Mouse (Mus musculus) bone marrow macrophage, adult 2 months (primary cell): ENCODE results near the gene Cpm. TPM values are rescaled to one million over a fixed set of nuclear protein-coding genes. Genes with fewer than 3 reads are reported as not detected.
"Not testable (repeated sequence)": the region's sequence is repeated elsewhere in the genome, so short reads cannot be mapped to it uniquely, and the experiment has no call there.

Experiments used
- H3K27ac ChIP-seq: 2 replicates; pipeline ENCODE4 v1.5.1; 2012; ENCODE audit warnings: low read depth, low read length; ENCODE audit not compliant: insufficient read depth
- H3K4me1 ChIP-seq: 2 replicates; pipeline ENCODE4 v1.6.1; 2012; ENCODE audit warnings: low read length; ENCODE audit not compliant: control insufficient read depth, insufficient read depth
- H3K4me3 ChIP-seq: 2 replicates; pipeline ENCODE4 v1.5.1; 2012; ENCODE audit warnings: mild to moderate bottlenecking, low read length, moderate library complexity; ENCODE audit not compliant: insufficient read depth
- CTCF ChIP-seq: IDR thresholded peaks from 2 replicates; pipeline ENCODE4 v1.5.1; 2012; ENCODE audit warnings: low read depth, mild to moderate bottlenecking, low read length, moderate library complexity
- POLR2A ChIP-seq: IDR thresholded peaks from 2 replicates; pipeline ENCODE4 v1.6.1; 2012; ENCODE audit warnings: mild to moderate bottlenecking, low read depth, low read length, borderline replicate concordance
- polyA plus RNA-seq: library from polyadenylated mRNA; stranded (reverse); fragments of >200 nt; gene quantifications from 2 replicates; pipeline ENCODE4 v1.2.4, GENCODE M21; 2012; ENCODE audit not compliant: missing spikeins, insufficient read depth, insufficient read length

Gene Cpm
- polyA plus RNA-seq, 1 experiment: not detected

GRCm38 (mm10) chr10:117614387-117614786 lies 14.9 kb upstream of the Cpm start:
- Histone ChIP-seq H3K27ac (no peak overlapping the region), H3K4me1 (no peaks in the 10 kb centered on the region), H3K4me3 (no peak overlapping the region)
- TF ChIP-seq CTCF: no peak
- TF ChIP-seq POLR2A: no peak

GRCm38 (mm10) chr10:117615239-117615638 lies 14.1 kb upstream of the Cpm start:
- TF ChIP-seq POLR2A: no peak
- no peak for TF ChIP-seq CTCF
- H3K4me1 ChIP-seq: no peaks in the 10 kb centered on the region
- H3K27ac ChIP-seq: no peak overlapping the region
- H3K4me3 ChIP-seq: no peak overlapping the region

DNA sequence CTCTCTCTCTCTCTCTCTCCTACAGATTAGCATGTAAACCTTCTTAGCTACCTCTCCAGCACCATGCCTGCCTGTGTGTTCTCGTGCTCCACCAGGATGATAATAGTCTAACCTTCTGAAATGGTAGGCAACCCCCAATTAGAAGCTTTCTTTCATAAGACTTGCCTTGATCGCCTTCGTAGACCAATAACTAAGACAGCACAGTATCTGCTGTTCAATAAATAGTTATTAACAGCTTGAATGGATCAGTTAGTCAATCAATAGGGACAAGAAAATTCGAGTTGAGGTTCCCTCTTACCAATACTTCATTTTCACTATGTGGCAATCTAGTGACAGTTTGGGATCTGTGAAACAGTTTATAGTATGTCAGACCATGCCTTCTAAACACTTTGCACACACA lies 13.6 kb upstream of the Cpm start:
- Histone ChIP-seq H3K4me1 (no peaks in the 10 kb centered on the region), H3K4me3 (no peak overlapping the region), H3K27ac (no peak overlapping the region)
- TF ChIP-seq POLR2A: no peak
- no peak for TF ChIP-seq CTCF

DNA sequence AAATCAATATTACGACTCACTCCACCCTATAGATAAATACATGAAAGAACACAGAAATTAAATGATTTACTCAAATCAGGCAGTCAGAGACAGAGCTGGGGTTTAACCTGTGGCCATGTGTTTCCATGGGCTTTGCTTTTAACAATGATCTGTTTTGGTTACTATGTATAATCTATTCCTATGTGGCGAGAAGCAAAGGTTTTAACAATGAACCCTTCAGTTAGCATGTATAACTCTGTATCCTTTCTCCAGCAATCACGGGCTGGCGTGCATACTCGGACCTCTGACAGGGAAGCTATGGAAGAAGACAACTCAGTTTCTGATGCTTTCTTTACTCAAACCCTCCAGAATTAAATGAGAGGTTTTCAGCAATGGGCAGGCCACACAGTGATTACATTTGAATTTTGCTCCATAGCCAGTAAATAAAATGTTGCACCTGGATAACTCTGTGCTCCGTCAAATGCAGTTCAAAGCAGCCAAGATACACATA lies 13.1 kb upstream of the Cpm start:
- H3K4me1 ChIP-seq: no peaks in the 10 kb centered on the region
- H3K27ac ChIP-seq: no peak overlapping the region
- no peak overlapping the region for H3K4me3 ChIP-seq
- TF ChIP-seq CTCF (no peak), POLR2A (no peak)

- H3K4me3 ChIP-seq, H3K4me1 ChIP-seq: not testable (repeated sequence)
These were observed 12.5 kb upstream of the Cpm start for GRCm38 (mm10) chr10:117616765-117617164.

DNA sequence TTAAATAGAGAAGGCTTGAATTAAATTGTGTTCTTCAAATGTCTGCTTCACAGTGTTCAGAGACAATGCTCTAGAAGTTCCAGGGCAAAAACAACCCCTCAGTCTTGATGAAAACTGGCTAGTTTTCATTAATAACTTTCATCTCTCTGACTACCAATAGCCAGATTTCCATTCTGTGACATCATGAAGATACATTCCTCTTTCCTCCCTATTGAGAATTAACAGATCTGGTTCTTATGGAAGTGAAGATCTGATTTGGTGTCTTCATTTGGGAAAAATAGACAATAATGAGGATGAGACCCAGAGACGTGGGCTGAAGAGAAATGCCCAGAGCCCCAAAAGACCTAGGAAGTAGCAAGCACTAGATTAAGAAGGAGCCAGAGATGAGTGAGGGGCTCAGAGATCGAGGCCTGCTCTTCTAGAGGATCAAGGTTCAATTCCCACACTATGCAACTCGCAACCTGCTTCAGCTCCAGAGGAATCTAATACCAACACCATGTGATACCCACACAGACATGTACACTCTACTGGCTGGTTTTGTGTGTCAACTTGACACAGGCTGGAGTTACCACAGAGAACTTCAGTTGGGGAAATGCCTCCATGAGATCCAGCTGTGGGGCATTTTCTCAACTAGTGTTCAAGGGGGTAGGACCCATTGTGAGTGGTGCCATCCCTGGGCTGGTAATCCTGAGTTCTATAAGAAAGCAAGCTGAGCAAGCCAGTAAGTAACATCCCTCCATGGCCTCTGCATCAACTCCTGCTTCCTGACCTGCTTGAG lies 11.5 kb upstream of the Cpm start:
- no peak for TF ChIP-seq POLR2A
- no peak for TF ChIP-seq CTCF
- no peak overlapping the region for H3K27ac ChIP-seq
- H3K4me1 ChIP-seq: no peaks in the 10 kb centered on the region
- no peak overlapping the region for H3K4me3 ChIP-seq

More at GRCm38 (mm10) chr10:117616765-117617164, 12.5 kb upstream of the Cpm start:
- not testable (repeated sequence) for H3K27ac ChIP-seq

- H3K4me3 ChIP-seq: no peak overlapping the region
- TF ChIP-seq POLR2A (no peak), CTCF (no peak)
- H3K27ac ChIP-seq: no peak overlapping the region
- H3K4me1 ChIP-seq: no peaks in the 10 kb centered on the region
These were observed 10.0 kb upstream of the Cpm start for GRCm38 (mm10) chr10:117619041-117619861.

DNA sequence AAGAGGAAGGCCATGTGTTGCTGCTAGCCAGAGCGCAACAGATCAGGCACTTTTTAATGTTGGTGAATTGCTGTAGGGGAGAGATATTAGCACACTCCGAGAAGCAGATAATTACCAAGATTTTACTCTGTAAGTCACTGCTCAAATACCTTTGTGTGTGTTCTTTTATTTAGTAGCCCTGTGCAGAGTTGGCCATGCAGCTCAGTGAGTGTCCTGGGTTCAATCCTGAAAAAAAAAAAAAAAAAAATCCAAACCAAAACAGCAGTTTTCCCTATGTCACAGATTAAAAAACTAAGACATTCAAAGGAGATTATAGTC lies 9.5 kb upstream of the Cpm start:
- Histone ChIP-seq H3K4me1 (no peaks in the 10 kb centered on the region), H3K27ac (no peak overlapping the region), H3K4me3 (no peak overlapping the region)
- TF ChIP-seq POLR2A (no peak), CTCF (no peak)

DNA sequence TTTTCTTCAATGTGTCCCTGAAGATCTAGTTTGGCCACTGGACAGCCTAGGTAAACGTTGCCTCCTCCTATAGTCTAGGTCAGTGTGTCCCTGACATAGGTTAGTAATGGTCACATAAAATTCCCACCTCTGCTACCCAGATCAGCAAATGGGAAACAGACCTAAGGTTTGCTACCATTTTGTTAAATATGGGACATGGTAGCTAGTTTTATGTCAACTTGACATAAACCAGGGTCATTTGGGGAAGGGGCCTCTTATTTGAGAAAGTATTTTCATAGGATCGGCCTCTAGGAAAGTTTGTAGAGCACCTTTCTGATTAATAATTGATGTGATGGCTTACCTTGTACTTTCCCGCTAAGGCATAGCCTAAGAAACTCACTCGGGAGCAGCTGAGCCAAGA lies 8.8 kb upstream of the Cpm start:
- TF ChIP-seq CTCF (no peak), POLR2A (no peak)
- H3K4me1 ChIP-seq: no peaks in the 10 kb centered on the region
- H3K27ac ChIP-seq: no peak overlapping the region
- no peak overlapping the region for H3K4me3 ChIP-seq

GRCm38 (mm10) chr10:117620934-117621501 lies 8.3 kb upstream of the Cpm start:
- Histone ChIP-seq H3K4me3 (no peak overlapping the region), H3K27ac (no peak overlapping the region), H3K4me1 (no peaks in the 10 kb centered on the region)
- TF ChIP-seq POLR2A: no peak
